Mouse (Mus musculus): ENCODE results near the gene Slc52a3.

The Slc52a3 gene

DNA sequence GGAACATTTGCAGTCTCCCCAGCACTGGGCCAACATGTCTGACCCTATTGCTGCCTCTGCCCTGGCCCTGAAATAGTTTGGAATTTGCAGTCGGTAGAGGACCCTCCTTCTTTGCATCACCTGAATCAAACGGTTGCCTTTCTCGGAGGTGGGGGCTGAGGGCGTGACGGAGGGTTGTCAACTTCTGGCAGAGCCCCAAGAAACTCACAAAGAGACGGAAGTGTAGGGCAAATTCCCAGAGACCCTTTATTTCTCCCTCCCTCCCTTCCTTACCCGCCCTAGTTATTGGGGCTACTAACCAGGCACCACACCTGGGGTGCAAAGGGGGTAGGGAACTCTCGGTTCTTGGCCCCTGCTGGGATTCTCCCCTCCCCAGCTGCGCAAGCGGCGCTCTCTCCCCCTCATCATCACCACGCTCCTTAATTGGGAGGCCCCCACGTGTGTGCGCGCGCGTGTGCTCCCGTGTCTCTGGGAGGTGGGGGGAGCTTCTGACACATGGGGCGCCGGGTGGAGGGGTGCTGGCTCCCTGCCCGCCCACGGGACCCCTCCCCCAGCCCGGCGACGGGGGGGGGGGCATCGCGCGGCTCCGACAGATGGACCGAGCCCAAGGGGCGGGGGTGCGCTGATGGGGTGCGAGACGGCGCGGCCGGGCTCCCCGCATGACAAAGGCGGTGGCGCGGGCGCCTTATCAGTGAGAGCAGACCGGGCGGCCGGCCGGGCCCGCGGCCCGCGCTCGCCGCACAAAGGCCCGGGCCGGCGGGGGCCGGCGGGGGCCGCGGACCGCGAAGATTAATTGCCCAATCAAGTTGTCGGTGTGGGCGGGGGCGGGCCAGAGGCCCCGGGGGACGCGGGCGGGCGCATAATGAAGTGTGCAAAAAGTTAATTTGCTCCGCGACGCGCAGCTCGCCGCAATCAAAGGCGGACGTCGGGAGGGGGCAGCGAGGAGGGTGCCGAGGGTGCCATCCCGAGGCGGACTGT is 52.0 kb downstream of the Slc52a3 start:
- no peak for DNase-seq (ENCODE audit: low read depth)

DNA sequence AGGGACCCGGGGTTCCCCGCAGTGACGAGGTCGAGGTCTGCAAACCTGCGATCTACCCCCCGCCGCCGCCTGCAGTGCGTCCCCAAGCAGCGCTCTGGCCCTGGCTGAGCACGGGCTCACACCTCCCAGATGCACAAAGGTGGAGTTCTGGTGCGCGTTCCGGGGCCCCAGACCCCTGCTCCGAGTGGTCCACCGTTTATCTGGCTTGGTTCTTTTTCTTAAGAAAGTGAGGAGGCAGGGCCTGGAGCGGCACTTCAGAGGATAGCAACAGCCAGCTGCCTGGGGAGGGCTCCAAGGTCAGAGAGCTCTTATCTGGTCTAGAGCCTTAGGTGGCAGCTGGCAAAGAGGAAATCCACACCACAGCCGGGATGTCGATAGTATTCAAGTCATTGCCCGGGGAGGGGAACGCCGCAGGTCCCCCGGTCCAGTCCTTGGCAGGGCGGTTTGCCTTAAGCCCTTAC is 52.7 kb downstream of the Slc52a3 start:
- DNase-seq (ENCODE audit: low read depth), result no peak

DNA sequence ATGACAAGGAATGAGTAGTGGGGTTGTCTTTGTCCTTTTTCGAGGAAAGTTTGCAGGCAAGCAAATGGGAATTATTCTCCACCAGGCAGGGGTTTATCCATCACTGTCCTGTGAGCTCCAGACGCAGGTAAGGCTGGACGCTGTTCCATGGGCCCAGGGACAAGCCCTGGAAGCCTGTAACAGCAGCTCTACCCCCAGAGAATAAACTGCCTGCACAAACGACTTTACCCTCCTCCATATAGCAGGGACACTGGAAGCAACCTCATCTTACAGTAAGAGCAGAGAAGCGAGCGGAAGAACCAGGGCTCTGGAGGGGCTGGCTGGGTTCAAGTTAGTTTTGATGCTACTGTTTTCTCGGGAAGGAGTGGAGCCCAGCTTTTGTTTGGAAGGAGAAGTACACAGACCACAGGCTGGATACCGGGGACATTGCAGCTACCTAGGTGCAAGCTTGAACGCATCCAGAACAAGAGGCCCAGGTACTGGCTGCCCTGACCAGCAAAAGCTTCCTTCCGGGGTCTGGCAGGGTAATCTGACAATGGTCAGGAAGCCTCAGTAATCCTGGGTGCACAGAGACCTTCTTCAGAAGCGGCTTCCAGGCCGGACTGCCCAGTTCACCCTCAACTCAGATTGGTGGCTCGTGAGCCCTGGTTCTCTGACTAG is 53.4 kb downstream of the Slc52a3 start:
- no peak for DNase-seq (ENCODE audit: low read depth)

DNA sequence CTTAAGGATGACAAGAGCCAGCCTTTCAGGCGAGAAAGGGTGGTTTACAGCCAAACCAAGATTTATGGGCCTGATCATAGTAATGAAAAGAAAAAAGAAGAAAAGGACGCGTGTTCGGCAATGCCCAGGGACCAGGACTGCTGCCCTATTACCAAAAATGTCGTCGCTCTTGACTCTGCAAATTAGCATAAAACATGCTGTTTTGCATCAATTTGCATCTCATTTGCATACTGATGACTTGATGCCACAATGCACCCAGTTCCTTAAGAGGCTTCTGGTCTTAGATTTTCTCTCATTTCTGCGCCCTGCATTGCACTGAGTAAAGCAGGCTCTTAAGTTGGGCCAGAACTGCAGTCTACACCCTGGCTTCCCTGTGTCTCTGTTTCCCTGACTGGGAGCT is 54.0 kb downstream of the Slc52a3 start:
- no peak for DNase-seq (ENCODE audit: low read depth)

DNA sequence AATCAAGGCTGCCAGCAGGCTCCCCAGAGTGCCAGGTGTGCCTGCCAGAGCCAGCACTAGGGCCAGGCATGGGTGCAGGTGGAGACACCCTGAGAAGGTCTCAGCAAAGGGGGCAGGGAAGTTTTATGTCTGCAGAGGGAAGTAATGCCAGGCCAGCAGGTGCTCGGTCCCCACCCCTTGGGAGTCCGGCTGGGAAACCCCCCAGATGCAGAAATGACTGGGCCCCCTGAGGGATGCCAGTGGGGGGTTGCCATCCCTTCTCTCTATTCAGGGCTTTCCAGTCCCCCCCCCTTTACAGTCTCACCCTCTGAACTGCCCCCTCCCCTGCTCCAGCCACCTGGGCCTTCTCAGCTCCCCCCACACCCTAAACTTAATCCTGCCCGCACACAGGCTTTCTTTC is 55.7 kb downstream of the Slc52a3 start:
- DNase-seq (ENCODE audit: low read depth), result no peak

DNA sequence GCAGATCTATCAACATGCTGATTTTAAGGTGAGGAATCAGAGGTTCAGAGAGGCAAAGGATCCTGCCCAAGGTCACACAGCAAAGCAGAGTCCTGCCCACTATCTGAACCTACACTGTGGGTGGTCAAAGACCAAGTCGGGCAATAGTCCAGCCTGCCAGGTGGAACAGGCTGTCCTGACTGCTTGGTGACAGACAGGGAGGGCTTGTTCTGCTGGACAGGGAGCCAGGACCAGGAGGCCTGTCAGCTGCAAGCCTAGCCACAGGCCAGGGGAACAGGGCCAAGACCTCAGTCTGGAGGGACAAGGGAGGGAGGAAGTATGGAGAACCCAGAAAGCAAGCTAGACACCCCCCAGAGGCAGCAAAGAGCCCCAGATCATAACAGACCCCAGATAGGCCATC is 59.1 kb downstream of the Slc52a3 start:
- no peak for DNase-seq (ENCODE audit: low read depth)

DNA sequence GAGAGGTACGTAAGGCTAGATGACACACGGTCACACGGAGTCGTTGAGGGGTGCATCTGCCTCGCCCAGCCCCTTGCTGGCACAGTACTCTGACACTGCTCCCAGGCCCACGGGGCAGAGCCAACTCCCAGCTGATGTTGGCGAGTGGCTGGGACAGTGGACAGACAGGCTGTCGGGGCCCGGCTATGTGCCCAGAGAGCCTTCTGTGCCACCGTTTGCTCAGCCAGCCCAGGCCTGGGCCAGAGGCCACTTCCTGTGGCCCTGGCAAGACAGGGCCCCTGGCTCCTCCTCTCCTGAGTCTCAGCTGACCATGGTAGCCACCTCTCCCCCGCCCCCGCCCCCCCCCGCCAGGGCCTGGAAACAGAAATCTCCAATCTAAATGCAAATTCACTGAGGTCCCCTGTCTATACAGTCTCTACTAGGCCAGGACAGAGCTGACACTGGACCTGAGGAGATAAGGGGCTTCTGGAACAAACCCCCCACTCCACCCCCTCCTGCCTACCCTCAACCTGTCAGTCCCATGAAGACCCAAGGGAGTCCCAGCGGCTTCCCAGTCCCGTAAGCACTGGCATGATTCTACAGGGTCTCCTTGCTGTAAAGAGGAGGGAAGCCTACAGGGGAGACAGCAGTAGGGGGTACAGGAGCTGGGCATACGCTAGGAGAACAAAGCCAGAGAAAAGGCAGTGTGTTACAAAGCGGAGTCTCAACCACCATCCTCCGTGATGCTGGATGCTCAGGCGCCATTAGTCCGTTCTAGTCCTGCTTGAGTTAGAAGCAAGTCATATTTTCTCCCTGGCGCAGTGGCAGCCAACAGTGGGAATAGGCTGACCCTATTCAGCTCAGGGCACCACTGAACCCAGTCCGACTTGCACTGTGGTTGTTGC is 60.3 kb downstream of the Slc52a3 start:
- DNase-seq (ENCODE audit: low read depth), result no peak

DNA sequence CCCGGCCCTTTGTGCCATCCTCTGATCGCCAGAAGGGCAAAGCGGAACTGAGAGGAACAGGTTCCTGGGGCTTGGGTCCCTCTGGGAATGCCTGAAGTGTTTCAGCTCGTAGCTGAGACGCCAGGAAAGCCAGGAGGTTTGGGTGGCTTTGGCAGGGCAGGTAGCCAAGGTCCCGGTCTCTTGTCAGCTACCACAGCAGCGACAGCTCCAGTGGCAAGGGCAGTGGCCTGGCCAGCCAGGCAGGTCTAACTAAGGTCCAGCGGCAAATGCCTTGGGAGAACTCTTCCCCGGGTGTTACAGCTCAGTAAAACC is 60.9 kb downstream of the Slc52a3 start:
- DNase-seq (ENCODE audit: low read depth), result no peak

Data from induced T-regulatory cell, adult 2 months (primary cell).